Mouse (Mus musculus): ENCODE results near the gene Gm732. TPM values are rescaled to one million over a fixed set of nuclear protein-coding genes. Genes with fewer than 3 reads are reported as not detected.

Gene Gm732
- not detected in 2 replicates for polyA plus RNA-seq (2011; ENCODE audit: insufficient read depth, insufficient read length, low read depth, missing spikeins)

- H3K27ac ChIP-seq (ENCODE audit: insufficient read depth, low read length) = no peak within 1 kb of the TSS
- H3K27me3 ChIP-seq (ENCODE audit: control insufficient read depth, insufficient read depth, low read length, poor library complexity, severe bottlenecking) = no peaks in the 10 kb centered on the region
- H3K9ac ChIP-seq (ENCODE audit: low read depth, poor library complexity, severe bottlenecking) = no peak within 1 kb of the TSS
- no peaks in the 10 kb centered on the region for H3K4me1 ChIP-seq (ENCODE audit: control insufficient read depth, insufficient read depth, low read length)
- H3K9me3 ChIP-seq (replicated peaks; ENCODE audit: control insufficient read depth, insufficient read depth, low read length, poor library complexity, severe bottlenecking) = no peaks in the 10 kb centered on the region
- H3K4me3 ChIP-seq (ENCODE audit: low read depth, low read length) = no peak within 1 kb of the TSS
- TF ChIP-seq CTCF (IDR thresholded peaks at IDR 0.05; ENCODE audit: low read depth, low read length) (no peak), POLR2A (IDR thresholded peaks at IDR 0.05; ENCODE audit: insufficient read depth, low read length) (no peak), EP300 (IDR thresholded peaks at IDR 0.05; ENCODE audit: insufficient read depth, low read depth, low read length) (no peak)
- H3K36me3 ChIP-seq (ENCODE audit: control insufficient read depth, insufficient read depth, low read length, poor library complexity, severe bottlenecking) = no peaks in the 10 kb centered on the region
Measured at GRCm38 (mm10) chrX:107948365-107948764, at the start of gene Gm732. Gene Gm732, minus strand, starts transcription at chrX:107948465.

Other genes starting within 250 kb of the Gm732 start
- 0.19 TPM in 1 of 2 replicates, not detected in the other for gene Tent5d, start 155.9 kb downstream of the Gm732 start, polyA plus RNA-seq (2011; ENCODE audit: insufficient read depth, insufficient read length, low read depth, missing spikeins)
- gene 2610002M06Rik, start 132.1 kb downstream of the Gm732 start, polyA plus RNA-seq (2011; ENCODE audit: insufficient read depth, insufficient read length, low read depth, missing spikeins) = 10.5 and 11.3 TPM in 2 replicates

All from ES-Bruce4 (cell line).